Mouse (Mus musculus): Measurements from ENCODE around the gene Timm17b.
A peak's percentile ranks its signal among the peaks of the same experiment; 100 is the strongest.
"Not testable (repeated sequence)": the region's sequence is repeated elsewhere in the genome, so short reads cannot be mapped to it uniquely, and the experiment has no call there.

- peak; percentile 80 for TF ChIP-seq ZC3H11A (IDR thresholded peaks at IDR 0.05; ENCODE audit: low read depth, low read length)
- not testable (repeated sequence) for TF ChIP-seq SIN3A (IDR thresholded peaks at IDR 0.05; ENCODE audit: low read length); POLR2A (IDR thresholded peaks at IDR 0.05; ENCODE audit: control insufficient read depth in 1 of 2, insufficient read depth in 1 of 2, low read depth in 1 of 2, low read length in 2 of 2, poor library complexity in 1 of 2); TCF12 (IDR thresholded peaks at IDR 0.05; ENCODE audit: low read depth, low read length)
- peak; percentile 76; the same call in 1 of the 2 replicates for TF ChIP-seq MYC (IDR thresholded peaks at IDR 0.05; ENCODE audit: low read depth, low read length)
Observed at GRCm38 (mm10) chrX:7917960-7918359, 18.8 kb downstream of the Timm17b start.
